Mouse (Mus musculus): ENCODE measurements around the gene Bcl6b.

Bcl6b gene

GRCm38 (mm10) chr11:70212896-70213295 lies 16.7 kb downstream of the Bcl6b start:
- DNase-seq (ENCODE audit: low spot score in 2 of 2) = no peak

GRCm38 (mm10) chr11:70212423-70212822 lies 17.2 kb downstream of the Bcl6b start, which contains the start of gene Slc16a11:
Gene Slc16a11 (plus strand): TSS chr11:70212752.
- no peak for DNase-seq (ENCODE audit: low spot score in 2 of 2)

- no peak for DNase-seq (ENCODE audit: low spot score in 2 of 2)
Measured at GRCm38 (mm10) chr11:70211972-70212371, 17.6 kb downstream of the Bcl6b start.

GRCm38 (mm10) chr11:70210681-70211080 lies 18.9 kb downstream of the Bcl6b start:
- no peak for DNase-seq (ENCODE audit: low spot score in 2 of 2)

- DNase-seq (ENCODE audit: low spot score in 2 of 2) = no peak
Measured at GRCm38 (mm10) chr11:70208778-70209388, 20.7 kb downstream of the Bcl6b start.

GRCm38 (mm10) chr11:70207283-70207682 lies 22.3 kb downstream of the Bcl6b start:
- DNase-seq (ENCODE audit: low spot score in 2 of 2) = no peak

GRCm38 (mm10) chr11:70206801-70207200 lies 22.8 kb downstream of the Bcl6b start:
- DNase-seq (ENCODE audit: low spot score in 2 of 2) = no peak

- peak in 1 of 2 experiments; percentile 55 for DNase-seq (ENCODE audit: low spot score in 2 of 2)
Measured at GRCm38 (mm10) chr11:70201691-70202090, 27.9 kb downstream of the Bcl6b start.

GRCm38 (mm10) chr11:70200036-70200608 lies 29.5 kb downstream of the Bcl6b start:
- no peak for DNase-seq (ENCODE audit: low spot score in 2 of 2)

GRCm38 (mm10) chr11:70199107-70199506 lies 30.5 kb downstream of the Bcl6b start:
- no peak for DNase-seq (ENCODE audit: low spot score in 2 of 2)

- DNase-seq (ENCODE audit: low spot score in 2 of 2) = no peak
Measured at GRCm38 (mm10) chr11:70198332-70198731, 31.3 kb downstream of the Bcl6b start.

- no peak for DNase-seq (ENCODE audit: low spot score in 2 of 2)
Measured at GRCm38 (mm10) chr11:70193354-70194285, 36.0 kb downstream of the Bcl6b start.

GRCm38 (mm10) chr11:70192157-70192556 lies 37.4 kb downstream of the Bcl6b start:
- no peak for DNase-seq (ENCODE audit: low spot score in 2 of 2)

- DNase-seq (ENCODE audit: low spot score in 2 of 2) = no peak
Measured at GRCm38 (mm10) chr11:70191188-70191587, 38.4 kb downstream of the Bcl6b start.

GRCm38 (mm10) chr11:70189319-70190134 lies 40.1 kb downstream of the Bcl6b start:
- no peak for DNase-seq (ENCODE audit: low spot score in 2 of 2)

- no peak for DNase-seq (ENCODE audit: low spot score in 2 of 2)
Measured at GRCm38 (mm10) chr11:70185120-70185519, 44.5 kb downstream of the Bcl6b start.

- no peak for DNase-seq (ENCODE audit: low spot score in 2 of 2)
Measured at GRCm38 (mm10) chr11:70180496-70180895, 49.1 kb downstream of the Bcl6b start.

- no peak for DNase-seq (ENCODE audit: low spot score in 2 of 2)
Measured at GRCm38 (mm10) chr11:70179401-70179800, 50.2 kb downstream of the Bcl6b start.

GRCm38 (mm10) chr11:70178756-70179155 lies 50.8 kb downstream of the Bcl6b start:
- no peak for DNase-seq (ENCODE audit: low spot score in 2 of 2)

- DNase-seq (ENCODE audit: low spot score in 2 of 2) = no peak
Measured at GRCm38 (mm10) chr11:70178311-70178710, 51.3 kb downstream of the Bcl6b start.

GRCm38 (mm10) chr11:70177647-70178046 lies 52.0 kb downstream of the Bcl6b start:
- no peak for DNase-seq (ENCODE audit: low spot score in 2 of 2)

GRCm38 (mm10) chr11:70174491-70174890 lies 55.1 kb downstream of the Bcl6b start:
- no peak for DNase-seq (ENCODE audit: low spot score in 2 of 2)

All from right cerebral cortex, postnatal 36 days (tissue).